Mouse (Mus musculus): Measurements from ENCODE around the gene Bloc1s5.

Bloc1s5 gene

GRCm38 (mm10) chr13:38616887-38617286 lies 18.0 kb downstream of the Bloc1s5 start:
- peak; percentile 41 for DNase-seq

DNA sequence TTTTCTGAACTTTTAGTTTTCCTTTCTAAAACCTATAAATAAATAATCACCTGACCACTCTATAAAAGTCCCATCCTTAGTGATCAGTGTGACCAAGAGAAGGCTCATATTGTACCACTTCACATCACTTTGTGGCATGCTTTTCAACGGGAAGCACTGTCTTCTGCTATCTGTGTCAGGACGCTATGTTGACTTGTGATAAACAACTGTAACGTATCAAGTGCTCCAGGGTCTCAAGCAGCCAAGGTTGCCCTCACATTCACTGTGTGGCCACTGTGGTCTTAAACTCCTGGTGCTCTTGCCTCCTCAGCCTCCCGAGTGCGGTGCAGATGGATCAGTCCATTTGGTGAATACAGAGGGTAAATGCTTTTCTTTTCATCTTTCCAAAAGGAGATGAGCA lies 19.3 kb downstream of the Bloc1s5 start:
- DNase-seq, result no peak

- no peak for DNase-seq
These were observed 20.6 kb downstream of the Bloc1s5 start for GRCm38 (mm10) chr13:38614298-38614697.

DNA sequence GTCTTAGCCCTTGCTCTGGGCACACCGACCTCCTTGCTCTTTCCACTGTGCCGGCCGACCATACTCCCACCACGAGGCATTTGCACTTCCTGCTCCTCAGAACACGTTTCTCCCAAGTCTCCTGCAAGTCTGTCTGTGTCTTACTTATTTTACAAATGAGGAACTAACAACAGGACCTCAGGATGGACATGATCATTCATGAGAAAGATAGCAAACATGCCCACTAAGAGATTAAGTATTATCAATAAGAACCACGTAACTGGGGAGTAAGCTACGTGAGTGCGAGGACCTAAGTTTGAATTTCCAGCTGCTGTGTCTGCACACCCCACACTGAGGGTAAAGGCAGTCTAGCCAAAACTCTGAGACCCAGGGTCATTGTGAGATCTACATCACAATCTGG lies 21.3 kb downstream of the Bloc1s5 start:
- DNase-seq, result no peak

GRCm38 (mm10) chr13:38612608-38613007 lies 22.3 kb downstream of the Bloc1s5 start:
- DNase-seq, result no peak

- DNase-seq, result no peak
These were observed 22.7 kb downstream of the Bloc1s5 start for GRCm38 (mm10) chr13:38612179-38612578.

DNA sequence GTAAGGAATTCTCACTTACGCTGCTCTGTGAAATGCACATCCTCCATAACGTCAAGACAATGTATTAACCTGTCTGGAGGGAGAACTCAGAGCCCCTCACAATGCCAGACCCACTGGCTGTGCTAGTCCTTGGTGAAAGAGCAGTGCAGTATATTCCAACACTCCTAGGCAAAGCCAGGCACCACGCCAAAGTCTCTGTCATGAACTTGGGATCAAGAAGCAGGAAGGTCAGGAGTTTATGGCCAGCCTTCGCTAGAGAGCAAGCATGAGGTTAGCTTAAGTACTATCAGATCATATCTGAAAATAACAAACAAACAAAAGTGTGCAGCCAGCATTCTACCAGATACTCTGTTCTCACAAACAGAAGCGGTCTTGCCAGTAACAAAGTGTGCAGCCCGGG lies 24.6 kb downstream of the Bloc1s5 start:
- DNase-seq, result peak; percentile 71

GRCm38 (mm10) chr13:38607130-38607529 lies 27.8 kb downstream of the Bloc1s5 start:
- DNase-seq, result no peak

GRCm38 (mm10) chr13:38605353-38605752 lies 29.6 kb downstream of the Bloc1s5 start:
- DNase-seq, result no peak

- DNase-seq, result no peak
These were observed 31.9 kb downstream of the Bloc1s5 start for GRCm38 (mm10) chr13:38602966-38603365.

DNA sequence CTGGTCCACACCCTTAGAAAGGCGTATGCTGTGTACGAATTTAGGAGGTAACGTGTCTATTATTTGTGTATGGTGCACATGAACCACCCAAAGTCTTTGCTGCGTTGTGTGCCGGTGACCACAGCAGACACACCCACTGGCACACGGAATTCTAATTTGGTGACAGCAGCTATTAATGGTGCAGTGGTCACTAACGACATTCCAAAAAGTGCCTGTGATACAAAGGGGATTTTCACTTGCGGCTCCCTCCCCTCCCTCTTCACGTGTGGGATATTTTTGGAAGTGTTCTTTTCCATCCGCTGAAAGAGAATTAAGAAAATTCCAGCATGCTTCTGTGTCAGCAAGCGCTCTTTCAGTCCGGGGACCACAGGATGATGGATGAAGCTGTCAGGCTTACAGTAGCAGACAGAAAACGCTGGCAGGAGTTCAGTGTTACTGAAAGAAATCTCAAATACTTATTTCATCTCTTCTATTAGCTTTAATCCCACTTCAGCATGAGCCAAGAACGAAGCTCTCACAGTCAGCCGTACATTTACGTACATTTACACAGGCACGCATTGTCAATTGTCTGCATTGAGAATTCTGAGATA lies 32.6 kb downstream of the Bloc1s5 start:
- no peak for DNase-seq

DNA sequence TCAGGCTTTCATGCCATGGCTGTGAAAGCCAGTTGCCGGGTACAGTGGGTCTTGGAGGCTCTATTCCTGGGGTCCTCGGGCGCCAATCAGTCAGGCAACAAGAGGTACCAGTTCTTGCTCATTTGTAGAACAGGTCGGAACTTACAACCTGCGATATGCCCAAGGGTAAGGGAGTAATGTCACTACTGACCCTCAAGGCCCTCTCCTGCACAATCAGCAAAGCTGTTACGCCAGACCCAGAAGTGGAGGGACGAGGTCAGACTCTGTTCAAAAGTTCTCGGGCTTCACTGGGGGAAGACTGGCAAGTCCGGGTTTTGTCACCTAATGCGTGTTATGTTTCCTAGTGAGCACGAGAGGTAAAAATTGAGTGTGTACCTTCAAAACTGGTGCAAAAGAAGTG lies 34.1 kb downstream of the Bloc1s5 start:
- DNase-seq, result no peak

DNA sequence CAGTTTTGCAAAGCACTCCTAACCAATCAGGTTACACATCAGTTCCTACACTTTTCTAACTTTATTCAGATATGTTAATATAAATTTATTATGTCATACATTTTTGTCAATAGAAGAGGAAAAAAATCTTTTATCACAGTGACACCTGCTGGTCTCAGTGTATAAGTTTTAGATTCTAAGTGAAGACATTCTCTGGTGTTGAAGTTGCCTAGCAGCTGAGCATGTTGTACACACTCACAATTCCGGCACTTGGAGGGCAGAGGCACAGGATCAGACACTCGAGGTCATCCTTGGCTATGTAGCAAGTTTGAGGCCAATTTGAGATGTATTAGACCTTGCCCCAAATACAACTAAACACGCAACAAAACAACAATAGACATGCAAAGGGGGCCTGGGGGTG lies 37.8 kb downstream of the Bloc1s5 start:
- no peak for DNase-seq

GRCm38 (mm10) chr13:38596461-38596860 lies 38.4 kb downstream of the Bloc1s5 start:
- DNase-seq, result no peak

GRCm38 (mm10) chr13:38593114-38593513 lies 41.8 kb downstream of the Bloc1s5 start:
- DNase-seq, result peak; percentile 51

DNA sequence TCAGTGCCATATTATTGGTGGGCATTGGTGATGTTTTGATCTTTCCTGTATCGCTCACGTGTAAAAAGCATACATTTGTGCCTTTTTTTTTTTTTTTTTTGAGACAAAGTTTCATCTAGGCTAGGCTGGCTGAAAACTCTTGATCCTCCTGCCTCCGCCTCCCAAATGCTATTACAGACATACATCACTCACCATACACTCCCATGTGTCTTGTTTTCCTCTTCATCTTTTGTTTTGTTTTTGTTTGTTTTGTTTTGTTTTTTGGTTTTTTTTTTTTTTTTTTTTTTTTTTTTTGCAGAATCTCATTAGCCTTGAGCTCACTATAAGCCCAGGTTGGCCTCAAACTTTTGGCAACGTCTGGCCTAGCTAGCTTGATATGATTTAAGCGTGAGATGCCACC lies 47.6 kb downstream of the Bloc1s5 start:
- no peak for DNase-seq

GRCm38 (mm10) chr13:38586451-38586850 lies 48.5 kb downstream of the Bloc1s5 start:
- DNase-seq, result no peak

GRCm38 (mm10) chr13:38582768-38583167 lies 52.1 kb downstream of the Bloc1s5 start:
- peak; percentile 49 for DNase-seq

DNA sequence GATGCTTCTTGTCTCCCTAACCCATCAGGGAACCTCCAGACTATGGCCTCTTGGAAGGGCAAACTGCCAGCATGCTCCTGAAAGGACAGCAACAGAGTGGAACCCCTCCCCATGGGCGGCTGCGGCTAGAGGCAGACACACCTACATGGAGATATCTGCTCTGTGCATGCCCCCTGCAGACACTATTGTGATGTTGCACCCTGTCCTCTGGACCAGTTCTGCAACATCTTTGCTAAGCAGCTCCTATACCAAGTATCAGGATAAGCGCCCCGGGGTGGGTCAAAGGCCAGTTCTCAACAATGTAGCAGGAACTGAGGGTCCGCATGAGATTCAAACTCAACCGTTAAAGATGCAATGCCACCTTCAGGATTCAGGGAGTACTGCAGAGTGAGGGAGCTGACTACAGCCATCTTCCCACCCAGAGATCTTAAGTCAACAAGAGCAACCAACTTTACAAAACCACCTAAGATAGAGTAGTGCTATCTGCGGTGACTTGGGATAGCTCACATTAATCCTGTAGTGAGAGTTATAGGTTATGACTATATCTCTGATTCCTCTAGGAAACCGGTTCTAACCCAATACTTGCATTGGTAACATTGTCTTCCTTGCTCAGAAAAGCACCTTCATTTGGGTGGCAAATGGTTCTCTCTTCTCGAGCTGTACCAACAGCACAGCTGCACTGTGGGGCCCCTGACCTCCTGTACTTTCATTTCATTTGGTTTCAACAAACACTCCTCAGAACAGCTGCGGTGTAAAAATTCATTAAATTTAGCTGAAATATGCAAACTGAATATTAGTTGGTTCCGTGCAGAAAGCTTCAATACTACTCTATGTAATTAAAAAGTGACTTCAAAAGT lies 54.1 kb downstream of the Bloc1s5 start:
- peak; percentile 81 for DNase-seq

DNA sequence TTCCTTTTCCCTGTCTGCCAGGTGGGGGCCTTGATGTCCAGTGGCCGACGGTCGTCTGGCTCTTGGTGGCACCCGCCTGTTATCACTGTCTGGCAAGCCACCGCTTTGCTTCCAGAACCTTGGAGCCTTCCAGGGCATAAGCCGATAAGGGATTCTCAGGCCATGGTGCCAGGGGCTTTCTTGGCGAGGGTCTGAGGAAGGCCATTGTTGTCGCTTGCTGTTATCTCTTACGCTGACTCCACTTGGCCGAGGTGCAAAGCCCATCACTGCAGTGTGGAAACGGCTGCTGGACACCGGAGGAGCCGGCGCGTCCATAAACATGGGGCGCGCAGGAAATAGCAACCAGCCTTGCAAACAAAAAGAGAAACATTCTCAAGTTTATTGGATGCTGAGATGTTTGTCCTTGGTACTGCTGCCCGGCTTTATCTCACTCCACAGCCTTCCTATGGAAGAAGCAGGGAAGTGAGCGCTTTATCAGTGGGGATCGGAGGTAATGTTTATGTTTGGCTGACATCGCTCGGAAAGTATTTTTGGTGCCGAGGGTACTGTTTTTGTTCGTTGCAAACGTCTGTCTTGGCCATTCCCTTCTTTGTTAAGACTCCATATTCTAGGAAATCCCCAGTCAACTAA lies 54.8 kb downstream of the Bloc1s5 start:
- DNase-seq, result no peak

DNA sequence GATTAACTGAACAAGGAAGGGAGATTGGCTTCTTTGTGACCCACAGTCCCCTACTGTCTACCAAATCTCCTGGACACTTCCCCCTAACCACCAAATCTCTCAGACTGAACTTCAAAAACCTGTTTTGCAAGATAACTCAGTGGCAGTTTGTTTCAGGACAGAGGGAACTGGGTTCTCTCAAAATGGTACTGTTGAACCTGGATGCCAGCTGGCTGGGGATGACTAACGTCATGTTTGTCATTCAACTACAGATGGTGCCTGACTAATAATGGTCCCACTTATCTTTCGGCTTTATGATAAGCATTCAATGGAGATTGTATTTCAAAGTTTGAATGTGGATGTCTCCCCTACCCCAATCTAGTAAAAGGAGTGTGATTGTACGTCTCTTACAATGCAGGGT lies 60.2 kb downstream of the Bloc1s5 start:
- no peak for DNase-seq

- no peak for DNase-seq
These were observed 61.6 kb downstream of the Bloc1s5 start for GRCm38 (mm10) chr13:38573281-38573680.

DNA sequence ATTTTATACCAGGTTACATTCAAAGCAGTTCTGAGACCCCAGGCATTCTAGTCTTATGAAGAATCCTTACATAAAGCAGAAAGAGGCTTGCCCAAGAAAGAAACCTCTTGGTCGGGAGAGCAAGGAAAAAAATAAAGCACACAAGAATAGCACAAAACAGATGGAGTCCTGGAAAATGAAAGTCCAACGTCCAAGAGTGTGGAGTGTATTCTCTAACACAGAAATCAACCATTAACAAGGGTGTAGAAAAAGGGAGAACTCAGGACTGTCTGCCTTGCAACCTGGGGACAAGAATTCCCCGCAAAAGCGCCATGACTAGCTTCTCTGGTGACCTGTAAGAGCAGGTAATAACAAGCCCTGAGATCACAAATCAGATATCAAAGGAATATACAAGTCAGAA lies 69.7 kb downstream of the Bloc1s5 start:
- no peak for DNase-seq

DNA sequence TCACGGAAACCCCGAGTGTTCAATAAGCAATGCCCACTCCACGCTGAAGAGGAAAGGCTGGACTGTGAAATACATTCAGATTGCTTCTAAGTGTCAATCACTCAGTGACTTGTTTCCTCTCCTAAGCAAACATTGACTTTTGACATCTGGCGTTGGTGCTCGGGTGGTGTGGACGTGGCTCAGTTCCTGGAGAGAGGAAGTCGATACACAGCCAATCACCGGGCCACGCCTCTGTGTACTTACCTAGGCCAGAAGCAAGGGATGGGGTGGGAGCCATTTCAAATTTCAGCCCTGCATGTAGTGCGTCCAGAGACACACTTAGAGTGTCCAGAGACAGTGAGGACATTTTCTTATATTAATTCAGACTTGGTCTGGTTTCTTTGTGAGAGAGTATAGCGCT lies 80.3 kb downstream of the Bloc1s5 start:
- DNase-seq, result no peak

Data from kidney, postnatal 10 days (tissue).